Mouse (Mus musculus) retina, postnatal 7 days (tissue): ENCODE data around the gene Urad.
A peak's percentile ranks its signal among the peaks of the same experiment; 100 is the strongest.

Source experiments
- DNase-seq: peaks from one replicate; pipeline ENCODE4 v3.0.0-alpha.2; 2012; ENCODE audit warnings: low read depth, low spot score

Gene Urad

DNA sequence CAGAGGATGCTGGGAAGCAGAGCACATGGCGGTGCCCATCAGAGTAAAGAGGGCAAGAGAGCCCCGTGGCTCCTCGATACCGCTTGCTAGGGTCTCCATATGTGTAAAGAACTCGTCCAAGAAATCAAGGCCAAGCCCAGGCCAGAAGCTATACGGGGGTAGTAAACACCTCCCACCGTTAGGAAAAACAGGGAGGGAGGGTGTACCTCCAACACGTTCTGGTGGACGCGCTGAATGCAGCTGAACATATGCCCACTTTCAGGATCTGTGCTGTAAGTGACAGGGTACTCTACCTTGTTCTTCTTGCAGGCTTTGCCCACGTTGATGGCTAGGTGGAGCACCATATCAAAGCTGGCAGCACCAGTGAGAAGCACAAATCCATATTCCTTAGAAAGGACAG lies 3.7 kb upstream of the Urad start:
- DNase-seq = no peak

DNA sequence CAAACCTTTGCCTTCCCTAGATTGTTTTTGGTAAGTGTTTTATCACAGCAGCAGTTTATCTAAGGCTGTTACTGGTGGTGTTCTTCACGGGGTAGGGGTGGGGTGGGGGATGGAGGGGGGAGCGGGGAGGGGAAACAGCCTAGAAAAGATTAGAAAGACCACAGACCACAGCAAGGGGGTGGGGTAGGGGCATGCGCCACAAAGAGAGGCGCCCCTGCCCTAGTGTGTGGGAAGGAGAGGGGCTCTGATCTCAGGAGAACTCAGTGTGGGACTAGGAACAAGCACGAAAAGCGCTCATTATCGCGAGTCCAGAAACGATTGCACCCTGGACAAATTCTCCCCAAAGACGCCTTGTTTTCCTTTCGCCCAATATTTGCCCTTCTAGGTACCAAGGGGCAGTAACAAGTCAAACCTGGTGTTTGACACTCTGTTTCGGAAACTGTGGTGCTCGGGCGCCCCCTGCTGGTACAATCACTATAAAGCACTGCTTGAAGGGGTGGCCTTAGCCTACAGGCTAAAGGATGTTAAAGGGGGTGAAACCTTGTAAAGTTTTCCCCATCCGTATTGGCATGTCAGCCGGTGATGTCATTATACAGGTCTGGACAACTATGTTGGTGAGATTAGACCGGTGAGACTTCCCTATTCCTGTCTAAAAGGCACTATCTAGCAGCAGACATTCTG lies 1.1 kb upstream of the Urad start:
- peak; percentile 50 for DNase-seq

DNA sequence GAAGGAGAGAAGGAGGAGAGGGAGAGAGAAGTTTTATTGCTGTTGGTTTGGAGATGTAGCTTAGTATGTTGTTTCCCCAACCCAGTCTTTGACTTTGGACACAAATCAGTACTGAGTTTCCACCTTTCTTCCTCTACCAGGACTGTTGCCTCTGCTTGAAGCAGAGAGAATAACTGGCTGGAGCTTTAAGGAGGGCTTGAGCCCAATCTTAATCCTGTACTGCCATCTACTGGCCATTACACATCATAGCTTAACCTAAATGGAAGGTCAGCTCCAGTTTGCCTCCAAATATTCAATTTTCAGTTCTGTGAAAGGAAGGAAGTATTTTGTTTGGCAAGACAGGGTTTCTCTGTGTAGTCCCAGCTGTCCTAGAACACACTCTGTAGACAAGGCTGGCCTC lies 2.6 kb downstream of the Urad start:
- peak; percentile 67 for DNase-seq

DNA sequence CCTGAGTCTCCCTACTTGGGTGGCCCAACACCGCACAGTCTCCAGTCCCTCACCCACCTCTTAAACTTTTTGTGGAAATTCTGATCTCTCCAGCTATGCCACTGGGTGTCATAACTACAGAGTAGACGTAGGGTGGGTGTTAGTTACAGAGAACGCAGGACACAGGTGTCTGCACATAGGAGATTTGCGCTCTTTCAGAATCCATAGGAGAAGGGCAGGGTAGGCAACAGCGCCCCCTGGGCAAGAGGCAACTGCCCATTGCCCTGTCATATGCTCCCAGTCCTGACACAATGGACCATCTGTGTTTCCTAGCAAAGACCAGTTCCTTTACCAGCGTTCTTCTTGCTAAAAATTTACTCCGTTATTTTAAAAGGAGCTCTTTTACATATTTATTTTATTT lies 4.2 kb downstream of the Urad start:
- no peak for DNase-seq

DNA sequence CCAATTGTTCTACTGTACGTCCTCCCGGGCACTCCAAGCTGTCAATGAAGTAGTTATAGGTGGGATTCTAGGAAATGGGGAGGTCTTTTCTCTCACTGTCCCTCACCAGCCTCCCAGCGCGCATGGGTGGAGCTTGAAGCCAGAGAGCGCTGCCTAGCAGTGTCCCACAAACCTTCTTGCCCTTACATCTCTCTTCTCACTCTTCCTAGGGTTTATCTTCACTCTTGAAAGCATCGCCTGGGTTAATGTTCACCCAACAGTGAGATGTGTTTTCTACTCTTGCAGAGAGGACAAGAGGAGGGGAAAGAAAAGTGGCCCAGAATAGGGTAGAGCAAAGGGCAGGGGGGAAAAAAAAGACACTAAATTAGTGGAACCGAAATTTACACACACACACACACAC lies 4.9 kb downstream of the Urad start:
- no peak for DNase-seq

DNA sequence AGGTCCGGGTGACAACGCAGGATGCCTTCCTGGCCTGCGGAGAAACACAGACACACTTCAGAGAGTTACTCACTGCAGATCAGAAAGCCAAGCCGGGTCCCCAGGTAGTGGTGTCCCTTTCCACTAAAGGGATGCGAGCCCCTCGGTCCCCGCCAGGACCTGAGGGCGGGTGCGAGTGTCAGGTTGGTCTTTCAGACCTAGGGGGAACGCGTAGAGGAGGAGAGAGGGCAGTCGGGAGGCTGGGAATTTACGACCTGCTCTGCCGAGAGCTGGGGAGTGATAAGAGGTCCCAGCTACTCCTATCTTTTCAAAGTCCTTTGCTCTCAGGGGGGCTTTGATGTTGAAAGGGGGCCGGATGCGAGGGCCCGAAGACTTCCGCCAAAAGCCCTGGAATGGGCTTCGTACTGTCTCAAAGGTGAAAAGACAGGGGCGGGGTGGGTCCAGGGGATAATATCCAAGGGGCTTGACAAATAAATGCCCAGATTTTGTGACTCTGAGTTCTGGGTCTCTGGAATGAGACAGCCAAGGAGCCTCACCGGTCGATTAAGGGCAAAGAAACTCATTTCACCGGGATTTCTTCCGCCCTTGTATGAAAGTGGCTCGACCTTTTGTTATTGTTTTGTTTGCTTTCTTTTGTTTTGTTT lies 6.7 kb downstream of the Urad start:
- no peak for DNase-seq

DNA sequence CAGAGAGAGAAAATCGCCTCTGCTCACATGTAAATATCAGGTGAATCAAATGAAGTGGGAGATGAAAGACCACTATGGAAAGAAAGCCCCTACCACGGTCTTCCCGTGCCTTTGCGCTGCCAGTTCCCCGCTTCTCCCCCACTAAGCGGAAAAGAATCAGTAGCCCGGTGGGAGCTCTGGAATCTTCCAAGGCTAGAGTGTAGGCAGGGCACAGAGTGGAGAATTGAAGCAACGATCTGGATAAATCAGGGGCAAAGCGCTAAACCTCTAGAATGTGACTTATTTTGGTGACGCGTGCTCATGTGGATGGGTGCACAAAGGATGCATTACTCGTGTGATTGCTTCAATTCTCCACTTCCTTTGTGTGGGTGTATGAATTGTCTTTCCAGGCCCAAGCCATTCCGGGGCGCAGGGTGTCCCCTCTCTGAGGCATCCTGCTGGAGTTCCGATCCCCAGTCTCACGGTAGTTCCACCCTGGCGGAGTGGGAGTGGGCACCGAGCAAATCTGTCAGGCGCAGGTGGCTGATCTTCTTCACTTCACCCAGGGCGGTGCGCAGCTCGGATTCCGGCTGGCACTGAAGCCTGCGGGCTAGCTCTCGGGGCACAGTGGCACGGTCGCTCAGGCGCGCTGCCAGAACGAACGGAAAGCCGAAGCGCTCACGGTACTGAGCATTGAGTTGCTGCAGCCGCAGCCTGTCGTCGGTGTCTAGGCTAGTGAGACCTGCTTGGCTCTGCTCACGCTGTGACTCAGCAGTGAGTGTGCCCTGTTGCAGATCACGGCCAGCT lies 7.4 kb downstream of the Urad start:
- no peak for DNase-seq

DNA sequence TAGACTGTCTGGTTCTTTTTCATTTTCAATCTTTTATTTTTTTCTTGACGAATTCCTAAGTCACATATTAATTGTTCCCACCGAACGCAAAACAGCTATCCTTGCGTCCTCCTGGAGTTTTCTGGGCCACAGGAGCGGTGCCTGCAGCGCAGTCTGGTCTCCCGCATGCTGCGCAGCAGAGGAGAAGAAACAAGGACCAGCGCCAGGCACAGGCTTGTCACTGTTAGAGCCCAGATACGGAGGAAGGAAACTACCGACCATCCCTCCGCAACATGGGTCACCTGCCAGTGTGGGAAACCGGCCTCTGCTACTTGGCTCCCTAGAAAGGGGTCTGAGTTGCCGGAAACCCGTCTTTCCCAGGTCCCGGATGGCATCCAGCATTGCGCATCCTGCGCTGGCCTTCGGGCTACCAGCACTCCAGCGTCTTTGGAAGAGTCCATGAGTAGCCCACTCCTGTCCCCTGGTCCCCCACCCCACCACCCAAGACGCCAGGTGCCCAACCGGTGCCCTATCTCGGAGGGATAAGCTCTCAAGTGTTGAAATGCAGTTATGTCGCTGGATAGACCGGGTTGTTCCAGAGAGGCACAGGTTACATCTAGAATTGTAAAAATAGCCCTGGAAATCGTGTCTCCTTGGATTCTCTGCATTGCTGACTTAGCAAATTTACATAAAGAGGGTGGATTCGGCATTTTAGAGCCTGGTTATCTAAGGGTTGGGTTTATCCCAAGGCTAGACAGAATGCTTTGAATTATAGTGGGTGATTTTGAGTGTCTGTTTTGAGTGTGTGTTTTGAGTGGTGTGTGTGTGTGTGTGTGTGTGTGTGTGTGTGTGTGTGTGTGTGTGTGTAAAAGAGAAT lies 9.2 kb downstream of the Urad start:
- no peak for DNase-seq

DNA sequence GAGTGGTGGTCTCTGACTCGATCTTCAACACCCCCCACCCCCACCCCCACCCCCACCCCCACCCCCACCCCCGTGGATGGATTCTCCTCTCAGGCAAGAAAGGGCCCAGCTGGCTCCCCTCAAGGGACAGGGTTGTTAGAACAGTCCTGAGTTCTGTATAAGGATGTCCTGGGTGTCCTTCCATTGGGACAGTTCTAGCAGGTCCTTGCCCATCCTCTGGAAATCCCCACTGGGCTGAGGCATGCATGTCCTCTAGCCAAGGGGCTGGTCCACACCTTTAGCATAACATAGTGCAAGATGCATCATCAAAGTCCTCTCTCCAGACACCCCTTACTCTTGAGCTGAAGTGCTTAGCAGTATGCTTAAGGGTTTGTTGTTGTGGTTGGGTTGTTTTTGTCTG lies 12.5 kb downstream of the Urad start:
- no peak for DNase-seq

DNA sequence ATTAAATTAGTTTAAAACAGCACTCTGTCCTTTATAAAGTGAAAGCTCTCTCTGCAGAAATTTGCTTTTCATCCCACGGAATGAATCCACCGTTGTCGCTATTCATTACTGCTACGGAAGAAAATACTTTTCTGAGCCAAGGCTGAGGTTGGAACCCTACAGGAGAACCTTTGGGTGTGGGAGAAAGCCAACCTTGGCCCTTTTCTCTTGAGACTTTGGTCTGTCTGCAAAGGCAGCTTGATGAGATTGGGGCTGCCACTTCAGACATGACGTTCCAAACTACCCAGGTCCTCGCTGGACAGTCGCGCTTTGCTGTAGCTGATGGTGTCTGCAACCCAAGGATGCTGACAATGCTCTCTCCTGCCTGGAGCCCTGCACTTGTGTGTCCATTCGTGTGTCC lies 13.8 kb downstream of the Urad start:
- DNase-seq = no peak

DNA sequence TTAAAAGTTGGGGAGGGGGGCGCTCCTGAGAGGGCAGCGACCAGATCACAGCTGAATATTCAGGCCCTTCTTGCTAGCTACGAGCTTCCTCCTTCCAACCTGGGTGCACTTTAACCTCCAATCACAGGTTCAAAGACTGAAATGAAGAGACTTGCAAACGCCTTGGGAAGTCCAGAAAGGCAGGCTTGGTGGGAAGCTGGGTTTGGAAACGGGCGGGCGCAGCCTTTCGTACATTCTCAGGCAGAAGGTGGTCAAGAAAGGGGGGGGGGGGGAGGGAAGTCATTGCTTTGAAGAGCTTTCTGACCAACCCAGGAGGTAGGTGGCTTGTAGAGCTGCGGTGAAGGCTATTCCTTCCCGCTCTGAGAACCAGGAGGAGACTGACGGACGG lies 14.8 kb downstream of the Urad start:
- DNase-seq = no peak

DNA sequence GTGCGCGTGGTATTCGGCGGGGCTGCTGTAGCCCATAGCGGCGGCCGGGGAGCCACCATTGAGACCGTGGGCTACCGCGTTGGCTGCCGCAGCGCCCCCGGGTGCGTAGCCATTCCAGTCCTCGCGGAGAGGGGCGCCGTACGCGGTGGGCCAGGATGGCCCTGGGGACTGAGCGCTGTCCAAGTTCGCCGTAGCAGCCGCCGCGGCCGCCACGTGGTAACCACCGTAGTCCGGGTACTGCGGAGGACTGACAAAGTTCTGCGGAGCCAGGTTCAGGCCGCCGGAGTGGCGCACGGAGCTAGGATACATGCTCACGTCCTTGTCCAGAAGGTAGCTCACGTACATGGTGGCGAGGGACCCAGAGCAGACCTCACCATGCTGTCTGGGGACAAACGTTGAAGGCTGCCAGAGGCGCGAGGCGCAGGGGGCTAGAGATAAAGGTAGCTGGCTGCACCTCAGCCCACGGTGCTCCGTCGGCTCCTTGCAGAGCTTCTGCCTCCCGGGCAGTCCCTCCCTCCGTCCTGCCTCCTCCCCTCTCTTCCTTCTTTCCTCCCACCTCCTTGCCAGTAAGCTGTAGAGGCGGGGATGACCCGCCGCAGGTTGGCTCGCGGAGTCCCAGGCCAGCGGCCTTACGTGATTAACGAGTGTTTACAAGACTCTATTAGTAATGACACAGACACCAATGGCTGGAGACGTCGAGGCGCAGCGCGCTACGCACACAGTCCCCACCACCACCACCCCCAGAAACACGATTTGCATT lies 15.4 kb downstream of the Urad start, which contains the start of gene Cdx2:
Gene Cdx2, minus strand, starts transcription at position 633 of the 760 bp plus-strand sequence.
- no peak for DNase-seq

DNA sequence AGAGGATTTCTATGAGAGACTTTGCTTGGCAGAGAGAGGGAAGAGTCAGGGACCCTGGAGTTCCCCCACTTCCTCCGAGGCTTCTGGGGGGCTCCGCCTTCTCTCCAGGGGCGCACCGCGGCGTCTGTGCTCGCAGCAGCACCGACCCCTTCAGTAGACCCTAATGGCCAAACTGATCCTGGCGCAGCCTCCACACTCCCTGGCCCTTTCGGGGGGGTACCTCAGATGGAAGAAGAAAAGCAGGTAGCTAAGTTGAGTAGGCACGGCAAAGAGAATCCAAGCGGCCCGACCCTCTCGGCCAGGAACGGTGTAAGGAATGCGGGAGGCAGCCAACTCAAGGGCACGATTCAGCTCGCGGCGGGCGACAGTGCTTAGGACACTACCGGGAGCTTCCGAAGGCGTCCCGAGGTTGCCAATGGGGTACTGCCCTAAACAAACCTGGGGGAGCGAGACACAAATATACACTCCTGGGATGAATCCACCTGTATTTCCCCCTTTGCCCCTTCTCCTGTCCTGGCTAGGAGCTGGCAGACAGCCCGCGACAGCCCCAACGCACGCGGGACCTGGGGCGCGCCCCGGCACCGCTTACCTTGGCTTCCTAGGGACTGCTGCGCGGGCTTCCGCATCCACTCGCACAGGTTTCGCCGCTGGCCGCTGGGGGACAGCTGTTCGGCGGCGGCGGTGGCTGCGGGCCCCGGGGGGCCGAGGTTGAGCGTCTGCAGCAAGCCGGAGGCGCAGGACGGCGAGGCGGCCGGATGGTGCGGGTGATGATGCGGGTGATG lies 16.2 kb downstream of the Urad start:
- no peak for DNase-seq

DNA sequence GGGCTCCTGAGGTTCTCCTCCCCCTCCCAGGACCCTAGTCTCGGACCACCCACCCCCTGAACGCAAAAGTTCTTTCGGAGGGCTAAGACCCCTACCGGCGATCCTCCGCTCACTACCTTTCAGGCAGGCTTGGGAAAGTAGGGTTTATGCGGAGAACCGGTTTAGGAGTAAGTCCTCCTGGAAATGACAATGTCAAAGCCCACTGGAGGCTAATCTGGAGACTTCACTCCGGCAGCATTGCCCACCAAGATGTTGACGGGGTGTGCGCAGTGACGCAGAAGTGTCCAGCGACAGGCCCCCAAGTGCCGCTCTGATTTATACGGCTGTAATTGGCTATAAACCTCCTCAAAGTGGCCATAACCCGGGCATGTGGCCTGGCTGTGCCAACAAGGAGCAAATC lies 17.1 kb downstream of the Urad start:
- no peak for DNase-seq

DNA sequence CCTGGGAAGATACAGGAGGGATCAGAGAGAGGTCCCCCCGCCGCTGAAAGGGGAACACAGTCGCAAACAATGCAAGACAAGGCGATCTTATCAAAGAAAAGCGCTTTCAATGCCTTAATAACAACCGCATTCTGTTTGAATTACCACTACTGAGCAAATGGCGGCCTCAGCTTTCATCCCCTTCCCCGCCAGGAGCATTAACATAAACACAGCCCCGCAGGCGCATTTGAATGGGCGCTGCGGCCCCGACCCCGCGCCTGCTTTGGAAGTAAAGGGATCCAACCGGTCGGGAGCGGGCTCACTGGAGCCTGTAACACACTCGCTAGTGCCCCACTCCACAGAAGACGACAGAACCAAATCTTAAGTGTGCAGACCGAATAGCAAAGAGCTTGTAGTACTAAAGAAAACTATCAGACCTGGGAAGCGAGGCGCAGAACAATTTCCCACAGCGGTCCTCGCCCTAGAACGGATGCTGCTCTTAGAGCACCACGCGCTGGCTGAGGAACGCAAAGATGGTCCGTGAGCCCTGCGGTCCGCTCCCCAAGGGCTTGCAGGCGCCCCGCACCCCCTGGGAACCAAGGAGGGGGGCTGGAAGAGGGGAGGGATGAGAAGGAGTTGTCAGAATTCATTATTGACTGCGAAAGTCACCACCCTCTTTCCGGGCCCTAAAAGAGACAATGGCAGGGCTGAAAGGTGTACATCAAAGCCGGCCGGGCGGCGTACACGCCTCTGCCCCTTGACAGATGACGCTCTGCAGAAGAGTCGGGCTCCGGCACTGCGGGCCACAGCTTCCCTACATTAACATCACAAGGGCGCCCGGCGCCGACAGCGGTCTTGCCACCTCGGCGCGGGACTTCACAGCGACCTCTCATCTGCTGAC lies 17.7 kb downstream of the Urad start:
- no peak for DNase-seq

DNA sequence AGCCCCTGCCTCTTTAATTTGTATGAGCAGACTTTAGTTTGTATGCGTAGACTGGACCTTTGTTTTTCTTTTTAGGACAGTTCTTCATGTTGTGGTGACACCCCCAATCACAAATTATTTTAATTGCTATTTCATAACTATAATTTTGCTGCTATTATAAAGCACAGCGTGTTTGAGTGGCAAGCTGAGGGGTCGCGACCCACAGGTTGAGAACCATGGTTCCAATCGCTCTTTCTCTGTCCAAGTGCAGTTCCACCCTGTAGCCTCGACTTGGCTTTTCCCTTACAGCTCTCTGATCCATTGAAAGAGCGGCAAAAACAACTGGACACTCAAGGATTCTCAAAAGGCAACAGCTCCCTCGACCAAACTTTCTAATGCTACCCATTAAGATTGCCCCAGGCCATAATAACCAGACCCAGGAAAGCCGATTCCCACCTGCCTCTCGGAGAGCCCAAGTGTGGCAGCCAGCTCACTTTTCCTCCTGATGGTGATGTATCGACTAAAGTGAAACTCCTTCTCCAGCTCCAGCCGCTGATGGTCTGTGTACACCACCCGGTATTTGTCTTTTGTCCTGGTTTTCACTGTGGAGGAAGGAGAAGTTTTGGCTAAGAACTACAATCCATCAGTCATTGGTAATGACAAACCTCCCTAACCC lies 19.4 kb downstream of the Urad start:
- DNase-seq = no peak

DNA sequence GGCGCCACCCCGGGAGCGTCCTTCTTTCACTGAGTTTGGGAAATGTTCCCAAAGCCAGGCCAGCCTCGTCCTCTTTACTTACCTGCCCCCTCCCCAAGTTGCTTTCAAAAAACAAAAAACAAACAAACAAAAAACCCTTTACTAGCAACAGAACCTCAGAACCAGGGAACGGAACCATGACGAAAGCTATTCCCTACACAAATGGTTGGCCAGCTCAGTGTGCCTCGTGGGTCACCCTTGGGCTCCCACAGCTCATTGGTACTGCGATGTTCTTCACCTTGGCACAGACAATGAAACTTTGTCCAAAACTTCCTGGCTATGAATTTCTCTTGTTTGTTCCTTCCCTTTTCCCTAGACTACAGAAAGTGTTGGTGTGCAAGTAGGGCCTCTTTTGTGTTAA lies 20.1 kb downstream of the Urad start:
- DNase-seq = no peak

DNA sequence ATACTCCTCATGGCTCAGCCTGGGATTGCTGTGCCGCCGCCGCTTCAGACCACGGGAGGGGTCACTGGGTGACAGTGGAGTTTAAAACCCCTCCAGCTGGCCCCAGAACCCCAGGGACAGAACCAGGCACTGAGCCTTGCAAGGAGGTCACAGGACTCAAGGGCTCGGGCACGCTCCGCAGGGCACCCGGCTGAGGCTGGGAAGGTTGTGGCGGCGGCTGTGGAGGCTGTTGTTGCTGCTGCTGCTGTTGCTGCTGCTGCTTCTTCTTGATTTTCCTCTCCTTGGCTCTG lies 20.5 kb downstream of the Urad start:
- DNase-seq = no peak
